Mouse (Mus musculus) adrenal gland, postnatal 14 days (tissue): ENCODE data around the gene Washc4. TPM values are rescaled to one million over a fixed set of nuclear protein-coding genes. Genes with fewer than 3 reads are reported as not detected.

Experiments
- DNase-seq: peaks from one replicate; pipeline ENCODE4 v3.0.0; 2021; ENCODE audit warnings: mixed read lengths
- total RNA-seq: library from RNA; stranded (reverse); gene quantifications from 2 replicates; pipeline ENCODE4 v1.2.3, GENCODE M21; 2021

Washc4 gene
- total RNA-seq, 1 experiment from 2014 or later: 20.9 TPM

DNA sequence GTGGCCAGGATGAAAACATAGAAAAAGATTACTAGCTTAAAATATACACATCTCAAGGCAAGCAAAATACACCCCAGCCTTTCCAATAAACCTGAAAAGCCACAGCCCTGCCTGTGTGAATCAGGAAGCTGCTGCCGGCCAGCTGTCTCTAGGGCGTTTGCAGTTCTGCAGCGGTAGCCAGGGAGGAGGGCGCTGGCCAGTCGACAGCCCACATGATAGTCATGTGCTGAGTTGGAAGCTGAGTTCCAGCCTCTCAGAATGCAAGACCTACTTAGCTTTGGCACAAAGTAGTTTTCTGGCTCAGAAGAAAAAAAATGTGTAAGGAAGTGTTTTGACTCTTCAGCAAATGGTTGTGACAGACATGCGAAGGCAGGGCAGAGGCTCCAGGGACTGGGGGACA, 93.7 kb downstream of the Washc4 start:
- DNase-seq: peak; percentile 73

DNA sequence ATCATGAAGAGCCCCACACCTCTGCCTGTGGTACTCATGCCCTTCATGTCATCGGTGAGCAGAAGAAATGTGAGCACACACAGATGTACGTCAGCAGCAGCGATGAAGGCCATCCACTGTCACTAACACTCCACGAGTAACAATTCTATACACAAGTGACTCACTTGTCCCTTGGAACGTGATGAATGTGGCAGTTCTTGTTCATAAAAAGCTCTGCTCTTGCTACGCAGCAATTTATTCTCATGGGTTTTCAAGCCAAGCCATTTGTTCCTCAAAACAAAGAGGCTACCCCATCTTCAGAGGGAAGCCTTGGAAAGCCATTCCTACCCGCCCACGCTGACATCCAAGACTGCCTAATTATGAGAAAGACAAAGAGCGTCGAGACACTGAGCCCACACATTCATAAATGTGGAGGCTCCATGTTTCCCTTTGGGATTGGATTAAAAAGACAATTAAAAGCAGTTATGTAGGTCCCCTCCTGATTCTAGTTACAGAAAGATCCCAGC, 96.4 kb downstream of the Washc4 start:
- DNase-seq: peak; percentile 22

DNA sequence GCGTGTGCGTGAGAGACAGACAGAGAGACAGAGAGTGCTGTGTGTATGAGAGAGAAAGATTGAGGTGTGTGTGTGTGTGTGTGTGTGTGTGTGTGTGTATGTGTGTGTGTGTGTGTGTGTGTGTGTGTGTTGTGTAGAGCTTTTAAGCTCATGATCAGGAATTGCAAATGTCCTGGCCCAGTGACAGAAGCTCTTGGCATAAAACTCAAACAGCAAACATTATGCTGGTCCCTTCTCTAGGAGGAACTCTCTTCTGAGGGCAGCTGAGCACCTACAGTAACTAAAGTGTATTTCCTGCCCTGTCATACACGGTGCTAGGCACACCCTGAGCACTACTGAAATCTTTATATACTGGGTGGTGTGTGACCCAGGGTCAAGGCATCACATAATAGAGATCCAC, 98.1 kb downstream of the Washc4 start:
- DNase-seq: no peak

DNA sequence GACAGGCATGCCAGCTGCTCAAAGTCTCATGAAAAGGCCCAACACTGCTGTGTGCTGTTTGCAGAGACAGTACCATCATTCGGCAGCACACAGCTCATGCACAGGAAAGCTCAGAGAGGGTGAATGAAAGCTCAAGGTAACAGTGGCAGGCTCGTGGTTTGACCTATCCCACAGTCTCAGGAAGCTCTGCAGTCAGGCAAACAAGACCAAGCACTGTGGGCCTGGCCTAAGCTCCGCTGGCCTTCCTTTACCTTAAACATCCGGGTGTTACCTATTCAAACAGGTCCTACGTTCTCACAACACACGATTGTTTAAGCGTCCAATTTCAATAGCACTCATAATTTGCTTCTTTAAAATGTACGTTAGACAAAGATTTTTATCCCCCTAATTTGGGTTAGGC, 100.6 kb downstream of the Washc4 start:
- no peak for DNase-seq

DNA sequence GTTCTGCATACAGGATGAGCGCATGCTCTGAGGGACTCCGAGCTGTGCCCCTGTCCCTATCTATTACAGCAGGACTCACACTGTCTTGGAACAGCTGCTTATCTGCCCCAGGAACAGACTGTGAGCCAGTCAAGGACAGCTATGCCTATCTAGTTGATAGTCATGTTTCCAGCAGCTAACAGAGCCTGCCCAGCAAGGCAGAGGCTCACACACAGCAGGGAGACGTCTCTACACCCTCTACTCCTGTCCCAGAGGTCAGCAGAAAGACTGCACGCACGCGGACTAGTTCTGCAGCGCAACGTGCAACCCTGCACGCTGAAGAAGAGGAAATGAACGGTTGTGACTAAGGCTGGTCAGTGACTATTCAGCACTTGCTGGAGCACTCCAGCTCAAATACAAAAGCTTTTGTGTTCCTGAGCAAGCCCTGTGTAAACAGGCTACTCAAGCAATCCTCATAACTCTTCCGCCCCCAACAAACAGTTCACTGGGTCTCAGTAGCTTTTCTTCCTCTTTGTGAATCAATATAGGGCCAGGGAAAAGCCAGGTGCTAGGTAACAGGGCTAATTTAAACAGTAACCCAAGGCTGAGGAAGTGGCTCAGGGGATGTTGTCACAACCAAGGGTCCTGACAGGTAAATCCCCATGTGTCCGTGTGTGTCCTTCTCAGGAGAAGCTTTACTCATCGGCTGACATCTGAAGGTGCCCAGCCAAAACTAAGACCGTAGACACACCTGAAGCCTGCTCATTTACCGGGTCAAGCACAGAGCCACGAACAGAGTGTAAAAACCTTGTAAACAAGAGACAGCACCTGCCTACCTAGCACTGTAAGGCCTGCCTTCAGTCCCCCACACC, 101.5 kb downstream of the Washc4 start:
- DNase-seq: peak; percentile 63

DNA sequence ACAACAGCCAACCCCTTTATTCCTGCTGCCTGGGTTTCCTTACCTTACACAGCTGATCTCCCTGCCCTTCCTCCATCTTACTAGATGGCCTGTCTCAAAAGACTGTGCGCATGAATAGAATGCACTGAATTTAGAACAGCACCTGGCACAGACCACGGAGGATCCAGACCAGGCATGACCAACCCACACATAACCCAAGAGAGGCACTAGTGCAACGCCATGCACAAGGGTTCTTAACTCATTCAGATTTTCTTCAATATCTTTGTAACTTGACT, 102.1 kb downstream of the Washc4 start:
- no peak for DNase-seq

Other genes with a start within 250 kb of the Washc4 start
- 5.1 and 7.2 TPM in 2 replicates for gene Slc41a2, start 205.9 kb upstream of the Washc4 start, total RNA-seq
- gene D10Wsu102e, start 183.5 kb upstream of the Washc4 start, total RNA-seq: 0.63 and 0.94 TPM in 2 replicates
- gene Aldh1l2, start 9.6 kb upstream of the Washc4 start, total RNA-seq: 0.74 and 0.90 TPM in 2 replicates
- gene Appl2, start 105.0 kb downstream of the Washc4 start, total RNA-seq: 63.5 and 81.7 TPM in 2 replicates
- gene 1500009L16Rik, start 179.1 kb downstream of the Washc4 start, total RNA-seq: 14.7 and 16.0 TPM in 2 replicates